Mouse (Mus musculus): ENCODE data around the gene Pik3cb.

The Pik3cb gene

DNA sequence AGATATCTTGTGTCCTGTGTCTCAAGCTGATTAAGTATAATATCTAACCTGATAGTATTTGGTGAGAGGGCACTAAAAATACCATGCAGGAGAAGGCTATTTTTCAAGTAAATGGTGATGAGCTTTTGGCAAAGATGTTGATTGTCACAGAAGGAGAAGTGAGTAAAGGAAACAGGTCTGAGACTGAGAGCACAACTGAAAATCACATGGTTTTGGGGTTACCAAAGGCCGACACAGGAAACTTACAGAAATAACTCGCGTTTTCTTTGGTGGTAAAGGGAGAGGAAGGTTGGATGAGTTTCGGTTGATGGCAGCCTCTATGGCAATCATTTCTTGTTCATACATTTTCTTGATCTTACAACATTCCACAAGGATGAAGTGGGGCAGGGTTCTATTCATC is 50.5 kb downstream of the Pik3cb start:
- no peak for DNase-seq (ENCODE audit: low read depth, low spot score)

DNA sequence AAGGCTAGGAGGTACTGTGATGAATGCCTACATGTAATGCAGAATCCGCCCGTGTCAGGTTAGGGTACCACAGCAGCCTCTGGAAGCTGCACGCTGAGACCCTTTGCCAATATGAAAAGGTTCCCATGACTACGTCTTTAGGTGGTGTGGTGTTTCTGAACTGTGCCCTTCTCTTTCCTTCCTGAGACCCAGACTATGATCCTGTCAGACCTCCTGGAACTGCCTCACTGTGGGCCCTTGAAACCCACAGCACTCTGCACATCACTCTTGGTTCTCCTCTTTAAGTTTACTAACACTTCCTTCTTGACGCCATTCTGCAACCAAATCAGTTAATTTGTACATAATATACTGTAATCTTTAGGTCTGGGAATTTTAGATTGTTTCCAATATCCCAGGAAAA is 58.7 kb downstream of the Pik3cb start:
- DNase-seq (ENCODE audit: low read depth, low spot score) = no peak

DNA sequence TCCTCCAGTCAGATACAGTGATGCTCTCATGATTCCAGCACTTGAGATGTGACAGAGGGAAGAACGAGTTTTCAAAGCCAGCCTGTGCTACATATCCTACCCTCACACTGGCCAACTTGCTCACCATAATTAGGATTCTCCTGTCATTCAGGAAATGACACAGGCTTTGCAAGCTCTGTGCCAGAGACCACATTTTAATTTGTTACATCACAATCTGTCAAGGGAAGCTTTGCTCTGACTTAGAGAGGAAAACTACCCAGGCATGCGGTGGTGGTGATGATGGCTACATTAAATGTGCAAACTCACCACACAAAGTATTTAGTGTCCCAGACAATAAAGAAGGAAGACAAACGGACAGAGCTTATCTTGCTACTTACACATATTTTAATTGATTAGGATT is 59.1 kb downstream of the Pik3cb start:
- DNase-seq (ENCODE audit: low read depth, low spot score) = no peak

DNA sequence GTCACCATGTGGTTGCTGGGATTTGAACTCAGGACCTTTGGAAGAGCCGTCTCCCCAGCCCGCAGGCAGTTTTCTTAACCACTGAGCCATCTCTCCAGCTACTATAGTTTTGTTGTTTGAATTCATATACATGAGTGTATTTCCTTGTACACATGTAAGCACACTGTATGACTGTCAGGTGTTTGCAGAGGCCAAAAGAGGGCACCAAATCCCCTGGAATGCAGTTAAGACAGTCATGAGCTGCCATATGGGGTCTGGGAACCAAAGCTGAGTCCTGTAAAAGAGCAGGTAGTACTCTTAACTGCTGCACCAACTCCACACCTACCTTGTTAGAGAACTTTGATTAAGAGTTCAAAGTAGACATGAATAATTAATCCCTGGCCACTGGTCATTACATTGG is 59.8 kb downstream of the Pik3cb start:
- DNase-seq (ENCODE audit: low read depth, low spot score) = no peak

DNA sequence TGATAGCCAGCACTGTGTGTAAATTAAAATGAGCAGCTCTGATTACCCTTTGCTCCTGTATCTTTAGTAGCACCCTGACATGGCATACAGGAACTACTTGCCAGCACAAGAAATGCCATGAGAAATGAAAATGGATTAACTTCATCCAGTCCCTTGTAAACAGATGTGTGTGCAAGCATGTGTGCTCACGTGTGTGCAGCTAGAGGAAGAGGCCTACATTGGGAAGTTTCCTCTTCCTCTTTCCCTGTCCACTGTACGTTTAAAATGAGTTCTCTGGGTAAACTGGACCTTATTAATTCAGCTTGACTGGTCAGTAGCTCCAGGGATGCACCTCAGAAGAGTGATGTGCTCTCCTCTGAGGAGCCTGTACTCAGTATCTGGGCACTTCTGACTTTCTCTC is 66.0 kb downstream of the Pik3cb start:
- no peak for DNase-seq (ENCODE audit: low read depth, low spot score)

DNA sequence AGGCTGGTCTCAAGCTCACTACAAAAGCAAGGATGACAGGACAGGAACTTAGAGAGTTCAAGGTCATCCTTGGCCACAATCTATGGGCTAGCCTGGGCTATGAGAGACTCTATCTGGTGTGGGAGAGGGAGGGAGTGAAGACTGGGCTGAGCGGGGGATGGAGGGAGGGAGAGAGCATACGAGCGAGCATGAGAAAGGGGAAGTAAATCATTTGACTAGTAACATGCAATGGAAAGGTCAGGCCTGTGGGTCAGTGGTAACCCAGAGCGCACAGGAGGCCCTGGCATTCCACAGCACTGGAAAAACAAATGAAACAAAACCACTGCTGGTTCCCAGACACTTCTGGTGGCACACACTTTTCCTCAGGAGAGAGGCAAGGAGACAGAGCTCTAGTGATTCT is 67.9 kb downstream of the Pik3cb start:
- DNase-seq (ENCODE audit: low read depth, low spot score) = no peak

DNA sequence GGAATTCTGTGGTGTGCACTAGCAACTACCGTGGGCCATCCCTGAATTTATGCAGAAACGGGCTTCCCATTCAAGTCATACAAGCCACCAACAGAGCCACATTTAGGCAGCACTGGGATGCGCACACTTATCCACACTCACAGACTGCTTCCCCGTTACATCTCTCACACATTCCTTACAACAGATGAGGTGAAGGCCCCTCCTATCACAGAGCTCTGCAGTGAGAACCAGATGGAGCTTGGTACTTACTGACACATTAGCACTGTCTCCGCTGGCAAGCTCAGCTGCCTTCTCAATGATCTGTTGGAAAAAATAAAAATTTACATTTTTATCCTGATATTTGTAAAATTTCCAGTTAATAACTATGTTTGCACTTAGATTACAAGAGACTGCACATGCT is 75.1 kb downstream of the Pik3cb start:
- no peak for DNase-seq (ENCODE audit: low read depth, low spot score)

DNA sequence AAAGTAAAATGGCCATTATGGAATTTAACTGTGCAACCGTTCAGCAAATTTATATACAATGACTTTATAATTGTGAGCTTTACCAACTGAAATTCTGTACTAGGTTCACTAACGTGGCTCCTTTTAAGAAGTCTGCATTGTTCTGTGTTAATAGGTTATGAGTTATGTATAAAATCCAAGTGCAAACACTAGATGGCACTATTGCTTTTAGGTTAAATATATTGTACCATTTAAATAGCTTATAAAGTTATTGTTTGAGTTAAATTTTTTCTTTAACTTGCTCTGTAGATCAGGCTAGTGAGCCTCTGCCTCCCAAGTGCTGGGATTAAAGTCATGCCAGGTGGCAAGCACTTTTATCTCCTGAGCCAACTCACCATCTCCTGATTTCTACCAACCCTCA is 76.2 kb downstream of the Pik3cb start:
- DNase-seq (ENCODE audit: low read depth, low spot score) = peak; percentile 56

DNA sequence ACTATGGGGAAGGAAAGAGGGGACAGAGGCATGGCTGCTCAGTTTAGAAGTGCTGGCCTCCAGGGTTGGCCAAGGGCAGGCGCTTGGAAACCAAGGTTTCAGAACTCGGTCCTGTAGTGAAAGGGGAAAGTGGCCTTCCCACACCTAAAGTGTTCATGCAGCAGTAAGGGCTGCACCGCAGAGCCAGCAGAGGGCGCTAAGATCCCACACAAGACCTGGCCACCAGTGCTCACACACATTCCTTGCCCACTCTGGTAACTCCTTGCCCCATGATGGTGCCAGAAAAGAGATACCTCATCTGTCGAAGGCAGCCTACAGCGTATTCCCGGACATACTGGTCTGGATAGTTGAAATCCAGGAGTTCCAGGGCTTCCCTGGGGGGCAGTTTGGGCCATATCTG is 77.9 kb downstream of the Pik3cb start:
- DNase-seq (ENCODE audit: low read depth, low spot score) = no peak

DNA sequence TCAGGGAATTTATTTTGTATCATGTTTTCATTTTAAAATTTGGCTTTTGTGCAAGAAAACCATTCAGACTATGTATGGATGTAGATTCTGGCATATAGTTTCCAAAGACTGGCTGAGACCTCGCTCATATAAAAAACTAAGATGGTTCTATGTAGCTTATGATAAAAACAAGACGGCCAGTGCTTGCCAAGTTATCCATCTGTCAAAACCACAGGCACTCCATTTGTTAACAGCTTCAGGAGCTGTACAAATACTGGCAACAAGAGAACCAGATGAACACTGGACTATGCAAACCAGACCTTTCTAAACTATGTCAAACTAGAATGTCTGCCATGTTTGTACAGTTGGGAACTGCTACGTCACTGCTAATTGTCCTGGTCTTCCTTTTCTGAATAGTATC is 82.7 kb downstream of the Pik3cb start:
- no peak for DNase-seq (ENCODE audit: low read depth, low spot score)

DNA sequence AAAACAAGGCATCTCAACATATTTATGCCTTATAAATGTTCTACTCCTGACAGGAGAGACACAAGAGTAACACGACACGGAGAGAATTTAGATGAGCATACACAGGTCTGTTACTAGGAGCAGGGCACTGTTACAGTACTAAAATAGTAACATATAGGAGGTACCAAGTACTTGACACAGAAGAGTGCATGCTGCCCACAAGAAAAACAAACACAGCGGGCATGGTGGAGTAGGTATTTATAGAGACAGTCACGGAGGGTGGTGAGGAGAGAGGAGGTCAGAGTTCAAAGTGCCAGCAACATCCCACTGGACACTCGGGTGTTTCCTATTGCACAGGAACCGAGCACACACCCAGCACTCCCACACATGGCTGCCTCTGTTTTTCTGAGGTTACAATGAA is 90.7 kb downstream of the Pik3cb start:
- no peak for DNase-seq (ENCODE audit: low read depth, low spot score)

DNA sequence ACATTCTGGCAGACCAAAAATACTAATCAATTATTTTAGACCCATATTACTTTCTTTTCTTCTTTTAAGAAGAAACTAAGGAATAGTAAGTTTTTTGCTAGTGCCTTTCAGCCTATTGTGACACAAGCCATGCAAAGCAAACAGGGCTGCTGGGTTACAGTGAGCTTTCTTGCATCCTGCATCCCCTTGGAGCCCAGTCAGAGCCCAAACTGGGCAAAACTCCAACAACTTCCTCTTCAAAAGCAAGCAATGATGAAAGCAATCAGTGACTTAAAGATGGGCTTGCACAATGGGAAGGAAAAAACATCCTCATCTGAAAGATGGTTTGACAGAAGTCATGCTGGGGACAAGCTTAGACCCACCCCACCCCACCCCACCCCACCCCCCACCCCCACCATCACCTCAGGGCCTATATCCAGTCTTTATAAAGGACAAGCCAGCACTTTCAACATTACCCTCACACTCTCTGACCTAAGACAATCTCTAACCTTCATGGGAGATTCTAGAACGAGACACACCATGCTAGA is 91.6 kb downstream of the Pik3cb start:
- no peak for DNase-seq (ENCODE audit: low read depth, low spot score)

DNA sequence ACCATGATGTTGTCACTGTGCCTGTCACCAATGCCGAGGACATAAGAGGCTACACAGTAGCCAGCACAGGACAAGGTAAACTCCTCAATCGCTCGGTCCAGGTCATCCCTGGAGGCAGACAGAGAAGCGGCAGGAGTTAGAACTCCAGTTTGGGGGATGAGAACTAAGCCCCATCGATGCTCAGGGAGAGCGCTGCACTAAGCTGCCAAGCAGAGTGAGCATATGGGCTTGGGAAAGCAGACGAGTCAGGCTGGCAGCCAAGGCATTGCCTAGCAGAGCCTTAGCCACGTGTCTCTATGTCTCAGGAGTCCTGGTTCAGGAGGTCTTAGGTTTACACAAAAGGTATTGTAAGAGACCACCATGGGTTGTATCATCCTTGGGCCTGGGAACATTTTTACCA is 95.7 kb downstream of the Pik3cb start:
- DNase-seq (ENCODE audit: low read depth, low spot score) = no peak

DNA sequence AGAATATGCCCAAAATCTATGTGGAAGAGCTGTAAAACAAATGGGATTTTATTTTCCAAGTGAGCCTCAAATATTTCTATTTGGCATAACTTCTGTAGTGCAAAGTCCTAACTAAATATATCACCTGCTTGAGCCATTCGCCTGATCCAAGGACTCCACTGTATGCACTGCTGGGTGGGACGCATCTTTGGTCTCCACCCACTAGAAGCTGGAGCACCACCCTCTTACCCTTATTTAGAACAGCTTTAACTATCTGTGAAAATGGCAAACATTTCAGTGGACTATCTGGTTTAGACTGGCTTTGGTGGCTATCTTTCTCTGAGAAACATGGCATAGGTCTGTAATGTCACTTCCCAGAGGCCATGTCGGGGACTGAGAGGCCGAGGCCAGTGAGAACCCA is 97.8 kb downstream of the Pik3cb start:
- no peak for DNase-seq (ENCODE audit: low read depth, low spot score)

DNA sequence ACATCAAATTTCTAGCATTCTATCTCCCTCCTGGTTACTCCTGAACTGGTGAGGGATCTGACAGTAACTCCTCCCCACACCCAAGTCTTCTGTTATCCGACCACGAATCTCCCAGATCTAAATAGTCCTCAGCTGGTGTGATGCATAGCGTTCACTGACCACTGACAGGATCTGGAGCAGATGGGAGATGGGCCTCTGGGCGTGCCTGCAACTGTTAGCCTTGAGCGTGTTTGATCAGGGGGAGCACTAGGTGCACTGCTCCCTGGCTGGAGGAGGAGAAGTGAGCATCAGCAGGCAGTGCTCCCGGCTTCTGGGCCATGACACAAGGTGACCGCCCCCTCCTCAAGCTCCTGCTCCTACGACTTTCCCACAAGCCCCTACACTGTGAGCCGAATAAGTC is 98.4 kb downstream of the Pik3cb start:
- no peak for DNase-seq (ENCODE audit: low read depth, low spot score)

DNA sequence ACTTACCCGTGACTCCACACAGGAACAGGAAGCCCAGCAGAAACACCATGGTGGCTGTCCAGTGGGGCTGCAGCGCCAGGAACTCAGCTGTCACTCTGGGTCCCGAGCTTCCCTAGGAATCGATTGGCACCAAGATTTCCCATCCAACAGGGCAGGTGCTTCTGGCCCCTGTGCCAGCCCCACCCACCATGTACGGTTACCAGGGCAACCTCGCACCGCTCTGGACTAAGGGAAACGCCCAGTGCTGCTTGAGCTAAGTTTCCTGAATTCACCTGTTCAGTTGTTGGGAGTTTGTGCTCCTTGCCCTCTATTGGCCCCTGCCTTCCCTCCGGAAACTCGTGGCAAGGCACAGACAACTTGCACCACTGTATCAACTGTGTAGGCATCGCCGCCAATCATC is 104.8 kb downstream of the Pik3cb start, which contains the start of gene Gm1123:
Gene Gm1123 (minus strand): TSS at position 141 of the 400 bp plus-strand sequence.
- DNase-seq (ENCODE audit: low read depth, low spot score) = no peak

DNA sequence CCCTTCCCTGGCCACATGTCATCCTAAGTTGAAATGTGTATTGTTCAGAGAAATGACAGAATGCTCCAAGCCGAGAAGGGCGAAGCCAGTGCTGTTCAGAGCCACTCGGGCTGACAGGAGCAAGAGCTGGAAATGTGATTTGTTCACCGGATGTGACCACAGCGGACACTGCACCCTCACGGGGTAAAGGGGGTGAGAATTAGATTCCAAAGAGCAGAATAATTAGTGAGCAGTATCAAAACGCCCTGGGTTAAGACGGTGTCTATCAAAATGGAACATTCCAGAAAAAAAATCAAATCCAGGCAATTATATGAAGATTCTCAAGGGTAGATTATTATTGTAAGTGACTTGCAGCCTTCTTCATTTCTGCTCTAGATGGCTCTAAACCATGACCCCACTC is 106.3 kb downstream of the Pik3cb start:
- DNase-seq (ENCODE audit: low read depth, low spot score) = no peak

DNA sequence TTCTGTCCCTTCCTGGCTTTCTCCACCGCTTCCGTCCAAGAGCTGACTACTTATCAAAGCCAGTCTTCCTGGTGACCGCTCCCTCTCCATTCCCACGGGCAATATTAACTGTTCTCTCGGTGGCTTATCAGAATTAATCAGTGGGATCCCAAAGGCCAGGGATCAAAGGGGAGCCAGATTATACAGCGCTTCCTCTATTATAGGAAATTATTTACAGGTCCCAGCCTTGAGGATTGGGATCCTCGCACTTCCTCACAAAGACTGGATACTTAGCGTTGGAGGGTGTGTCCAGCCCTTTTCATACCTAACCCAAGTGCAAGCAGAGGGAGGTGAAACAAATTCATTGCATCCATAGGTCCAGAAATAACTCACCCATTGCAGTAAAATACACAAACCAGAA is 108.4 kb downstream of the Pik3cb start:
- DNase-seq (ENCODE audit: low read depth, low spot score) = no peak

DNA sequence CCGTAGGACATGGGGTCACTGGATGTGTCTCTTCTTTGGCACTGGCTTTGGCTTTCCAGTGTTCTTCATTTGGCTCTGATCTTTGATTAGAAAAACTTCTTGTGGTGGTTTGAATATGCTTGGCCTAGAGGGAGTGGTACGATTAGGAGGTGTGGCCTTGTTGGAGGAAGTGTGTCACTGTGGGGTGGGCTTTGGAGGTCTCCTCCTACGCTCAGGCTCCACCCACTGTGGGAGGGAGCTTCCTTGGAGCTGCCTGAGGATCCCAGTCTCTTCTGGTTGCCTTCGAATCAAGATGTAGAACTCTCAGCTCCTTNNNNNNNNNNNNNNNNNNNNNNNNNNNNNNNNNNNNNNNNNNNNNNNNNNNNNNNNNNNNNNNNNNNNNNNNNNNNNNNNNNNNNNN is 118.7 kb downstream of the Pik3cb start:
- no peak for DNase-seq (ENCODE audit: low read depth, low spot score)

DNA sequence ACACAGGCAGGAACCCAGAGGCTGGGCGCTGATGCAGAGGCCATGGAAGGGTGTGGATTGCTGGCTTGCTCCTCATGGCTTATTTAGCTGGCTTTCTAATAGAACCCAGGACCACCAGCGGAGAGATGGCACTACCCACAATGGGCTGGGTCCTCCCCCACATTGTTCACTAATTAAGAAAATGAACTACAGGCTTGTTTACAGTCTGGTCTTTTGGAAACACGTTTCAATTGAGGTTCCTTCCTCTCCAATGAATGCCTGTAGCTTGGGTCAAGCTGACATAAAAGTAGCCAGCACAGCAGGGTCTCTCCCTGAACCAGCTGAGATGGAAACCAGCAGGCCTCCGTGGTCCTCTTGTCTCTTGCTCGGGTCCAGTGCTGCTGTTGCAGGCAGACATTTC is 119.3 kb downstream of the Pik3cb start:
- no peak for DNase-seq (ENCODE audit: low read depth, low spot score)

DNA sequence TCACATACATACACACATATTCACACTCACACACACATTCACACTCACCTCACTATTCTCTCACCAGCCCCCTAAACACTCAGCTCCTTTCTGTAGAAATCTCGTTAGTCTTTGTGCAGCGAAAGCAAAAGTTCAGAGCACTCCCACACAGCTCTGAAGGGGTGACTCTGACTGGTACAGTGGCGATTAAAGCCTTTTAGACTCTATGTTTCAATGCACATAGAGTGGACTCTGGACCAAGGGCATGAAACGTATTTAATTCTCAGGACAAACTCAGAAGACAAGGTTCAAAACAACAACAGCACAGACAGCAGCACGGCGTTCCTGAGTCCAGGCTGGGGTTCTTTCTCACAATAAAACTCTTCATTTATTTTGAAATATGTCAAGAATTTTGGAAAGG is 122.7 kb downstream of the Pik3cb start:
- no peak for DNase-seq (ENCODE audit: low read depth, low spot score)

DNA sequence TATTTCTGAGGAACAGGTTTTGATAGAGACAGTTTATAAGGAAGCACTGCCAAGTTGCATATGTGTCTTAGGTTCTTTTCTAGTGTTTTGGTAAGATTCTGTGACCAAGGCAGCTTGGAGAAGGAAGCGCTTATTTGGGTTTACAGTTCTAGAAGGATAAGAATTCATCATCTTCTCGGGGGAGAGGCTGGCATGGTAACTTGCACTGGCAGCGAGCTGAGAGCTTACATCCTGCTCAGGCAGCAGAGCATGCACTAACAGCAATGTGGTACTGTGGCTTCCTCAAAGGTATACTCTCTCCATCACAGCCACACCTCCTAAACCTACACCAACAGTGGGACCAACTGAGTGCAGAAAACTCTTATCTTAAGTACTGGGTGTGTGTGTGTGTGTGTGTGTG is 123.7 kb downstream of the Pik3cb start:
- no peak for DNase-seq (ENCODE audit: low read depth, low spot score)

DNA sequence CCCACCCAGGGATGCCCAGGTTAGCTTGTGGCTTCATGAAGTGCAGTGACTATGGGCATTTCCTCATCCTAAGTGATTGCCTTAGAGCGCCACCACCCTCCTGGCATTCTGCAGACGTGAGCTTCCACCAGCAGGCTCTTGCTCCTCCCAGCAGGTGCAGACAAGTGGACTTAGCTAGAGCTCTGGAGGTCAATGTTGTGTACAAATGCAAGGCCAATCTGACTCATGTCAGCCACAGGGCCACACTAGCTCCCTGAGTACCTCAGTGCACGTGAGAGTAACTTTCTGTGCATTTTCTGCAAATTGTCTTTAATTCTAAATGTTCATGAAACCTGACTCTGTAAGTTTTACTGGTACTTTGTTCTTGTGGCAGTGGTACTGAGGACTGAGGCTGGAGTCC is 124.1 kb downstream of the Pik3cb start:
- DNase-seq (ENCODE audit: low read depth, low spot score) = no peak

DNA sequence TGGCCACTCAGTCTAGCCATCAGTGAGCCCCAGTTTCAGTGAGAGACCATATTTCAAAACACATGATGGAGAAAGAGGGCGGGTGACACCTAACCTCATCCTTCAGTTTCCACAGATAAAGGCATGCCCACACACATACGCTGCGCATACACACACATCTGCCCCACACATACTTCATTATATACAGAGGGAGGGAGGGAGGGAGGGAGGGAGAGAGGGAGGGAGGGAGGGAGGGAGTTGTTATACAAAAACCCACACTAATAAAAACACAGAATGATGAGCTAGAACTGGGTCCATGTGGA is 130.6 kb downstream of the Pik3cb start:
- DNase-seq (ENCODE audit: low read depth, low spot score) = no peak

Measured in brain, embryonic 18.5 days (tissue).